Mouse (Mus musculus): ENCODE data around the gene Lgr4.
A peak's percentile ranks its signal among the peaks of the same experiment; 100 is the strongest.

Lgr4 gene

DNA sequence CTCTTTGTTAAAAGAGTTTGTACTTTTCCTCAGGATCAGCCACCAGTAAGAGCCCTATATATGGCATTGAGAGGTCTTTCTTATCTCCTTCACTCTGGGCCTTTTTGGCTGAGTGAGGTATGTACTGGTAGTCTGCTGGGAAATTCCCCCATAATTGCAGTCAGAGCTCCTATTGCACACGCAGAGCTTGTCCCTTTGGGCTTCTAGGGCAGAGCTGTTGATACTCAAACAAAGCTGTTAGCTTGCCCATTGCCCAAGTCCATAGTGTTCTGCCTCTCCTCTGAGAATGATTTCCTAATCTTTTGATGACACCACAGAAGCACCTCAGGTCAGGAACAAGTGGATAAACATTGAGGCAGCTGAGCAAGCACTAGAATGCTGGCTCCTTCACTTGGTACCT is 67.5 kb downstream of the Lgr4 start:
- DNase-seq = no peak

DNA sequence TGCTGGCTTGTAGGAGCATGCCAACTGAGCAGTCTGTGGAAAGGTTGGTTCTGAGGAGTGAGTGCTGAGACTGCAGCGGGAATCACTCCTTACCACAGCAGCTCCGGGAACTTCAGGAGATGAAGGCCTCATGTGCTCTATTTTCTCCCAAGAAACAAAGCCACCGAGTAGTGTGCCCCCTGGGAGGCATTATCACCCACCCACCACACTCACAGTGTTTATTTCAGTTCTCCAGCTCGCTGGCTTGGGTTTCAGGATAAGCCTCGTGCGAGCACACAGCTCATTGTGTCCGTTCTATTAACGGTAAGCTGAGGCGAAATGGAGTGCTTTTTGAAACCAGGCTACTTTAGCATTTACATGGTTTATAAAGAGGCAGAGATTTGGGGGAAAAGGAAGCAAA is 68.1 kb downstream of the Lgr4 start:
- no peak for DNase-seq

DNA sequence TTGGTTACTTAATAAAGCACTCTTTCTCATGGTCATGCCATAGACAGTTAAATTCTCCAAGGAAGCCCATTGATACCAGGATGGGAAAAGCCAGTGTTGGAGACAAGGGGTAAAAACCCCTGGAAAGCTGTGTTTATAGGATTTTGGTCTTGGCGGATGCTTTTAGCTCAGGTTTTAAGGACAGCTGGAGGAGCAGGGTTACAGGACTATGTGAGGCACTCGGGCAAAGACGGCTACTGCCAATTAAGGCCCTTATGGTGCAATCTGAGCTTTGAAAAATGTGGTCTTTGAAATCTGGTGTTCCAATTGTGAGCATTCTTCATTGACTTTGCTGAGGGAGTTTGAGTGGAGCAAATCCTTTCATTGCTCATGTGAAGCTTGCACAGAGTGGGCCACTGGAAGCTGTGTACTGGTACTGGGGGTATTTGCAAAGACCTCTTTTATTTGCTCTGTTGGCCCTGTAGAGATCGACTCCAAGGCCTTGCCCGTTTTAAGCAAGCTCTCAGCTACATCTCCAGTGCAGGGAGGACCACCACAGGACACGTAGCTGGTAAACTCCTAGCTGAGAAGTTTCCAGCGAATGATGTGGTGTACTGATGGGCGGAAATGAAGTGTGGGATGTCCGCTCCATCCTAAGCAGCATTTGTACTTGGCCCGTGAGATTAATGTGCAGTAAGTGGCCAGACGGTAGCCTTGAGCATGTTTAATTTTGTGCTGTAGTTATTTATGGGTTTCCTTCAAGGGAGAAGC is 68.8 kb downstream of the Lgr4 start:
- no peak for DNase-seq

DNA sequence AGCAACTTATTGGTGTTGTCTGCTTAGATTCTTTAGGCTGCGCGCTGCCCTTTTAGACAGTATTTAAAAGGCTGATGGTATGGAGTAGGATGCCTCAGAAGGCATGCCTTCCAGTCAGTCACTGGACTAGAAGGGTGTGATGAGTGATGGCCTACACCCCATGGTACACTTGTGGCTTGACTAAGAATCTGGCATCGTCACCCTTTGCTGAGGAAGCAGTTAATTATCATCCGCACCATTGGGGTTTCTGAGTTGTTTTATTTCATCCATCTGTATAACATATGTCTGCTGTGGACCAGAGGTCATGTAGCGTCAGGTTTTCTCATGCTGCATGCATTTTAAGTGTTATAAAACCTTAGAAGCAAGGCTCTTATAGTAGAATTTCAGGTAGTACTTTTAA is 70.5 kb downstream of the Lgr4 start:
- DNase-seq = no peak

DNA sequence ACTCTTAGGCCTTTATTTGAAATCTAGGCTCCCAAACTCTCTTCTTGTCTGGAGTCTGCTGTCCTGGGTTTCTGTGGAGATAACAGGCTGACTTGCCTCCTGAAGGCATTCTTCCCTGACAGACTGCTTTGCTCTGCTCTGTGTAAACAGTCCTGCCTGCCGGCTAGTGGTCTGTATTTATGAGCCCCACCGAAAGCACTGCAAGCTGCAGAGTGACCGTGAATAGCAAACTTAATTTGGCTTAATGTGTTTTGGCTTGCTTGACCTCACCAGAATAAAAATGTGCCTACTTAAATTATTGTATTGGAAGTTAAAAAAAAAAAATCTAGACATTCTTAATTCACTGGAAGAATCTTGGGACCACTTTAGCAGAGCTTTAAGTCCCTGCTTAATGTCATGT is 71.7 kb downstream of the Lgr4 start:
- no peak for DNase-seq

- DNase-seq = no peak
Measured at GRCm38 (mm10) chr2:109989679-109990473, 72.4 kb downstream of the Lgr4 start.

DNA sequence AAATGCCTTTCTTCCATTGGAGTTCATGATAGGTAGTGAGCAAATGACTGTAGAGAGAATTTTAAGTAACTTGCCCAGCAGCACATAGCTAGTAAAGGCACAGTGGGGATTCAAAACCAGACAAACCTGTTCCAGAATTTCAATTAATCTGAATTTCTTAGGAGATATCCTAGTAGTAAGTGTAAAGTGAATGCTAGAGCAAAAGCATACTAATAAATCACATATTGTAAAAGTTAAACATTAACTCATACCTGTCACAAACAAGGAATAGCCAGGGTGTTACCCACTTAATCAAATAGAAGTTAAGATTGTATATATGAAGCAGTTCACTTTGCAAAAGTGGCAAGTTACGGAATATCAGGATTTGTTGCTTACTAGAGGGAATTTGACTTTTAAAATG is 74.3 kb downstream of the Lgr4 start:
- no peak for DNase-seq

- no peak for DNase-seq
Measured at GRCm38 (mm10) chr2:109992448-109993073, 75.1 kb downstream of the Lgr4 start.

DNA sequence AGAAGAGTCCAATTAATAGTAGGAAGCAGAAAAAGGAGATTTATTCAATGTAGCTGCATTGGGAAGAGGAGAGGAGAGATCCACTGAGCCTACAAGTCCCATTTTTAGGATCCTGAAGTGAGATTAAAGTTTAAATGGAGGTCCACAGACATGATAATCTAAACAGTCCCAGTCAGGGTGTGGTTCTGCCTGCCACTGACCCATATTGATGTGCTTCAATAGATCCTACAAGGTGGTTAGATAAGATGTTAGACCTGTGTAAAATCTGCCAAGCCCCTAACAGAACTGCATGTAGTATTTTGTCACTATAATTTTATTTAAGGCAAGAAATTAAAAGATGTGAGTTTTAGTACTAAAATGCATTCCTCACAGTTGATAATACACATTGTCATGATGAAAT is 76.0 kb downstream of the Lgr4 start:
- DNase-seq = no peak

- DNase-seq = no peak
Measured at GRCm38 (mm10) chr2:109995061-109995460, 77.6 kb downstream of the Lgr4 start.

- DNase-seq = no peak
Measured at GRCm38 (mm10) chr2:109996411-109996810, 79.0 kb downstream of the Lgr4 start.

DNA sequence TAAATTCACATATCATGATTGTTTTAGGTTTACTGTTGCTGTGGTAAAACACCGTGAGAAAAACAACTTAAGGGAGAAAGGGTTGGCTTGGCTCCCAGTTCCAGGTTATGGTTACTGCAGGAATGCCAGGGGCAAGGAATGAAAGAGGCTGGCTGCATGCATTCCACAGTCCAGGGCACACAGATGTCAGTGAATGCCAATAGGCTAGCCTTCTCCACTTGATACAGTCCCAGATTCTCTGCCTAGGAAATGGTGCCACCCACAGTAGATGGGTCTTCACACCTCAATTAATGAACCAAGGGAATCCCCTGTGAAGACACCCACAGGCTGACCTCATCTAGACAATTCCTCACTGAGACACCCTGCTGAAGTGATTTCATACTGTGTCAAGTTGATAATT is 87.2 kb downstream of the Lgr4 start:
- no peak for DNase-seq

DNA sequence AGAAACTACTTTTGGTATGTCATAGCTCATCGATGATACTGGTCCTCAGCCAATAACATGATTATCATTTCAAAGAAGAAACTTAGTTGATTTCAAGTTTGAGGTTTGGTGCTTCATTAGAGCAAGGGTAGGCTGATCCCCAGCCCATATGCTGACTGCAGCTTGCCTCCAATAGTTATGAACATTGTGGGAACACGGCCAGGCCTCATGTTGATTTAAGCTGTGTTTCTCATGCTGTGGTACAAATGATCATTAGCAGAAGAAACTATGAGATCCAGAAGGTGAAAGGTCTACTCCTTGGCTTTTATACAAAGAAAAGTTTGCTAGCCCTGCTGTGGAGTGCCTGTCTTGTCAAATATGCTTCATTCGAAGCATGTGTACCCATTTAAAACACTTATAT is 87.7 kb downstream of the Lgr4 start:
- DNase-seq = no peak

DNA sequence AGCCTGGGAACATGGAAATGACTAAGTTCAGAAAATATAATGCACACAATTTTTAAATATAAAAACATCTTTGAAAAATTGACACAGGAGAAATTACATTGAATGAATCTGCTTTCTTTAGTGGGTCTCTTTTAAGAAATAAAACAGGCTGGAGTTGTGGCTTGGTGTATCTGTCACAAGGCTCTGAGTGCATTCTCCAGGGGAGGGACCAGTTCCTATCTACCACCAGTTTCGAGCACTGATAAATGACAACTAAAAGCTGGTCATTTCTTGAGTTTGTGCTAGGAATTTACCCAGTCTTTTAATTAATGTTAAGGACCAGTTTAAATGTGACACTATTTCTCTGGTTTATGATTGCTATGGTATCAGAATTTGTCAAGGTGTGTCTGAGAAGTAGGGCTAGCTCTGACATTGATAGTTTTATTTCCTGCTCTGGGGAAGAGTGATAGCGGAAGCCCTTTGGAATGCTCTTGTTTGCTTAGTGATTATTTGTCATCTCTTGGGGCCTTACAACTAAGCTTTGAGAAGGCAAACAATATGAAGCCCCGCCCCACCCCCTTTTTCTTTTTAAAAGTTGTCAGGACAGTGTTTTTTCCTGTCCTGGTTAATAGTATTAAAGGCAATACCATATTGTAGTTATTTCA is 88.3 kb downstream of the Lgr4 start:
- DNase-seq = no peak

DNA sequence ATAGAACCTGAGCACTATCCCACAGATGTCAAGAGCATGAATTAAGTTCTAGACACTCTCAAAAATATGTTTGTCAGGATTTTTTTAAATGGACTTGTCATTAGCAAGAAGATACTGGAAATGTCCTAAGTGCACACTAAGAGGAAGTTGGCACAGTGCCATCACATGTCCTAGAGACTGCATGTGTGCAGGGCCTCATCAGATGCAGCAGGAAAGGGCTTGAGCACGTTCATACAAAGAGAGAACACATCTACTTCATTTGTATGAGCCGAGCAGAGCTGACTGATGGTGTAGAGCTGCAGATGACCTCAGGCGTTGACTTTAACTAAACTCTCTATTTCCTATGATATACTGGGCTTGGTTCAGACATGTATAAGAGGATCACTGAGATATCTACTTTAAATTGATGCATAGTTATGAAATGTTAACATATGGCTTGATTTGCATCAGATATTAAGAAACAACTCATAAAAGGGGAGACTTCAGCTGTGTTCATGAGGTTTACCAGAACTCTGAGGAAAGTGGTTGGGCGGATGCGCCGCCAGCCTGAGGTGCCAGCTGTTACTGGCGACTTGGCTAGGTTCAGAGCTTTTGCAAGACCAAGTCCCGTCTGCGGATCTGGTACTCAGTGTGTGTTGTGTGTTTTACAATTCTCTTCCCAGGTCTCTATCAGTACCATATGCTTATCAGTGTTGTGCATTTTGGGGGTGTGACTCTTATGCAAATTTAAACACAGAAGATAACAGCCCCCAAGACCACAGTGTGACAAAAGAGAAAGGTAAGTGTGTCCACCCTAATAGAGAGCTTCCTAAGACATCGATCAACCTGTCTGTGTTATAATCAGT is 90.2 kb downstream of the Lgr4 start:
- DNase-seq = no peak

DNA sequence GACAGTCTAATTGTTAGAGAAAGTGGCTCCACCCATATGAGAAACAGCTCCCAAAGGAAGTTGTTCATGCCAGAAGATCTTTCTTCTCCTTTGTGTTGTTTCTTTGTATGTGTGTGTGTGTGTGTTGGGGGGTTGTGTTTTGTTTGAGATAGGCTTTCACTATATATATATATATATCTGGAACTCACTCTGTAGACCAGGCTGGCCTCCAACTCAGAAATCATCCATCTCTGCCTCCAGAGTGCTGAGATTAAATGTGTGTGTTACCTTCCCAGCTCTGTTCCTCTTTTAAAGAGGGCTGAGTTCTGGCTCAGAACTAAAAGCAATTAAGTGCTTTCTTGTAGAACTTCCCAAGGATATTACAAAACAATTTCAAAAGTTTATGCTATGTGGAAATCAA is 92.0 kb downstream of the Lgr4 start:
- DNase-seq = no peak

DNA sequence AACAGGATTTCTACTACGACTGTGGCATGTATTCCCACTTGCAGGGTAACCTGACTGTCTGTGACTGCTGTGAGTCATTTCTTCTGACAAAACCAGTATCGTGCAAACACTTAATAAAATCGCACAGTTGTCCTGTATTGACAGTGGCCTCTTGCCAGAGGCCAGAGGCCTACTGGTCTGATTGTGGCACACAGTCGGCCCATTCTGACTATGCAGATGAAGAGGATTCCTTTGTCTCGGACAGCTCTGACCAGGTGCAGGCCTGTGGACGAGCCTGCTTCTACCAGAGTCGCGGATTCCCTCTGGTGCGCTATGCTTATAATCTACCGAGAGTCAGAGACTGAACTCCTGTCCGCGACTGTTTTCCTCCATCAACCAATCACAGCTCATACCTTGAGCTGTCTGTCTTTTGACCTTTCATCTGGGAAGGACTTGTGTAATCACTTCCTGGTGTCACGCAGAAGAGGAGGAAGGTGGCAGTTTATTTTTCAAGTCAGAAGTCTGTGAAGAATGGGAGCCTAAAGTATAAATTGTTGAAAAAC is 94.8 kb downstream of the Lgr4 start:
- DNase-seq = no peak

GRCm38 (mm10) chr2:110017087-110017486 is 99.6 kb downstream of the Lgr4 start:
- DNase-seq = no peak

DNA sequence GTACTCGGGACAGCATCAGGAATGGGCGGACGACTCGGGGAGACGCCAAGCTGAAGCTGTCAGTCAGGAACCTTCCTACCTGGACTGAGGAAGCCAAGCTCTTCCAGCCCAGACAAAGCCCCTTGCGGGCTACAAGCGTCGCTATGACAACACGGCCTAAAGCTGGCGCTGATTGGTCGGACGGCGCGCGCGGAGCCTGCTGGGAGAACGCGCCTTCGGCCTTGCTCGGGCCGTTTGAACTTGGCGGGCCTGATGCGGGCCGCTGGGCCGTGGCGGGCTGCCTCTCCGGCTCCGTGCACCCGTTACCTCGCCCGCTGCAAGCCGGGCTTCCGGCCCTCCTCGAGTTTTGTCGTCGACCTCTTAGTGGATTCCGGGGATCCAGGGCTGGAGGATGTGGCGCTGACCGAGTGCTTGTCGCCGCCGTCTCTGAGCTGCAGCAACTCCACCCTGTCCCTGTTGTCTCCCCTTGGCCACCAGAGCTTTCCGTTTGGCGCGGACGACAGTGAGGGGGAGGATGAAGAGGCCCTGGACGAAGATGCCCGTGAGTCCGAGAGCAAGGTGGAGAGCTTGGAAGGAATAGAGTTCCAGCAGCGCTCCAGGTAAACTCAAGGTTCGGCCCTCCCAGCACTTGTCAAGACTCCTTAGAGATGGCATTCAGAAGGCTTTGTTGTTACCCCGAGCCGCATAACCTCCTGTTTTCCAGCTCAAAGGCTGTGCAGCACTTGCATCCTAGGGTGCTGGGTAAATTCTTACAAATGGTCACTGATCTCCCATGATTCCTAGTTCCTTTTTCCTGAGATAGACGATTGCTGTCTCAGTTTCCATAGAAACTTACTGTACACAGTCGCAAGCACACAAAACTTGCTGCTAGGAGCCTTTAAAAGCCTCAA is 100.4 kb downstream of the Lgr4 start, which contains the start of gene Ccdc34:
TSS of gene Ccdc34 (plus strand) at position 202 of the 890 bp plus-strand sequence.
- peak; percentile 92 for DNase-seq

DNA sequence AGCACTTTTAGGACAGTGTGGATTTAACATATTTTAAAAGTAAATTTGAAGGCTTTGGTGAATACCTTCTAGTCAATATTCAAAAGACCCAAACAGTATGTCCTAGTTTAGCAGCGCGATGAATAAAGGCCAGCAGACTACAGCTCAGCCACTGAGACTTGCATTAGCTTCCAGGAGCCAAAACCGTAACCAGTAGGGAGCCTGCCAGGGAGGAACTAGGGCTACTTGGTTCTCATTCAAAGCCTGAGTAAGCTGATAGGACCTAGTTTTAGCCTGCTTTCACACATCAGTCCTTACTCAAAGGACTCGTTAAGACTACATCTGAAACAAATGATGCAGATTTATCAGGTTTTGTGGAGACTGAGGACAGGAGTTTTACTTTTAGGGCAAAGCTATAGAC is 102.2 kb downstream of the Lgr4 start:
- no peak for DNase-seq

GRCm38 (mm10) chr2:110020430-110020829 is 103.0 kb downstream of the Lgr4 start:
- DNase-seq = no peak

Data from right cerebral cortex, postnatal 14 days (tissue).